Mouse (Mus musculus) midbrain, embryonic 14.5 days (tissue): ENCODE results near the gene Gm28230. TPM values are rescaled to one million over a fixed set of nuclear protein-coding genes. Genes with fewer than 3 reads are reported as not detected.
A peak's percentile ranks its signal among the peaks of the same experiment; 100 is the strongest.

ENCODE experiments used
- ATAC-seq: fragments of 200-750 bp; cut with Nextera tagmentation; 2 replicates; pipeline ENCODE4 v1.8.0; 2017; ENCODE audit warnings: moderate number of reproducible peaks, moderate library complexity; ENCODE audit not compliant: low FRiP score, low TSS enrichment
- DNase-seq: peaks from one replicate; pipeline ENCODE4 v3.0.0-alpha.2; 2015
- H3K27ac ChIP-seq: fragments of 300-500 bp; sonication (generic); replicated peaks from 2 replicates; pipeline ENCODE4 v1.5.1; 2014; ENCODE audit warnings: mild to moderate bottlenecking, low read depth, low read length, moderate library complexity
- H3K27me3 ChIP-seq: fragments of 300-500 bp; sonication (generic); 2 replicates; pipeline ENCODE4 v1.6.1; 2014; ENCODE audit warnings: low read length, control low read depth, mixed read lengths; ENCODE audit not compliant: control insufficient read depth, insufficient read depth
- H3K36me3 ChIP-seq: fragments of 300-500 bp; sonication (generic); 2 replicates; pipeline ENCODE4 v1.6.1; 2014; ENCODE audit warnings: low read length, control low read depth; ENCODE audit not compliant: control insufficient read depth, insufficient read depth
- H3K4me1 ChIP-seq: fragments of 300-500 bp; sonication (generic); 2 replicates; pipeline ENCODE4 v1.6.1; 2014; ENCODE audit warnings: mild to moderate bottlenecking, antibody characterized with exemption, low read length, control low read depth; ENCODE audit not compliant: control insufficient read depth, insufficient read depth
- H3K4me2 ChIP-seq: fragments of 300-500 bp; sonication (generic); 2 replicates; pipeline ENCODE4 v1.6.1; 2014; ENCODE audit warnings: mild to moderate bottlenecking, low read length, moderate library complexity
- H3K4me3 ChIP-seq: fragments of 300-500 bp; sonication (generic); replicated peaks from 2 replicates; pipeline ENCODE4 v1.5.1; 2014; ENCODE audit warnings: low read depth, low read length
- H3K9ac ChIP-seq: fragments of 300-500 bp; sonication (generic); replicated peaks from 2 replicates; pipeline ENCODE4 v1.6.1; 2014; ENCODE audit warnings: mild to moderate bottlenecking, low read length, moderate library complexity
- H3K9me3 ChIP-seq: fragments of 300-500 bp; sonication (generic); 2 replicates; pipeline ENCODE4 v1.6.1; 2016; ENCODE audit warnings: low read length, control low read depth, mixed read lengths; ENCODE audit not compliant: control insufficient read depth
- WGBS: fragments of 180-500 bp; shearing (Covaris S2); extraction: QIAGEN DNeasy Blood & Tissue Kit; methylation state at CpG from one replicate; pipeline ENCODE4 v1.1.7; 2014; 5-methylcytosine and 5-hydroxymethylcytosine counted together
- polyA plus RNA-seq: library from polyadenylated mRNA; unstranded; fragments of >200 nt; fragmentation: Nextera tagmentation; extraction: Ambion mirVana; gene quantifications from 2 replicates; pipeline ENCODE4 v1.2.1, GENCODE M21; 2014

Gm28230 gene
- polyA plus RNA-seq, 1 experiment from 2014 or later, result not detected

- ATAC-seq, result no peak
- Histone ChIP-seq H3K9me3 (no peaks in the 10 kb centered on the region), H3K9ac (no peak overlapping the region), H3K27me3 (peaks cover 98% of the 10 kb centered on the region), H3K27ac (no peak overlapping the region), H3K4me1 (0 out of 2 replicates have a peak, but pooled peaks cover 4% of the 10 kb centered on the region), H3K4me2 (no peak overlapping the region), H3K36me3 (no peaks in the 10 kb centered on the region), H3K4me3 (no peak overlapping the region)
- DNase-seq, result no peak
- 1% methylated on average over 18 of the region's 18 CpGs for WGBS
Observed at GRCm38 (mm10) chr2:74683471-74683951, 43.0 kb upstream of the Gm28230 start.

DNA sequence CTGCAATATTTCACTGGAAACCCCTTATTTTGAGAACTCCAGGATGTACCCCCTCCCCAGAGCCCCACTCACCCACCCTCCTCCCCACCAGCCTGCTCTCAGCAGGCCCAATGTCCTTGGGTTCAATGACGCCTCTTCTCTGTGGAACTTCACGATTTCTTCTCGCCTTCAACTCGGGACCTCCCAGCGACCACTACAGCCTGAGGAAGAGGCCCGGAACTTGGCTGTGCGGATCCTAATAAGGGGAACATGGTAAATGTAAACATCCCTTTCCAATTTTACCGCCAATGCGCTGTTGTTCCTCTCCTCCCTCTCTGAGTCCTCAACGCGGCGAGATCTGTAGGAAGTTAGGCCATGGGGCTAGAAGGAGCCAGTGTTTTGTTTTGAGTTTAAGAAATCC lies 42.4 kb upstream of the Gm28230 start:
- no peaks in the 10 kb centered on the region for H3K9me3 ChIP-seq
- no peak overlapping the region for H3K4me3 ChIP-seq
- ATAC-seq (no peak), DNase-seq (no peak)
- H3K4me1 ChIP-seq, result 0 out of 2 replicates have a peak, but pooled peaks cover 4% of the 10 kb centered on the region
- under 1% methylated on average over 12 of the region's 12 CpGs for WGBS
- H3K27me3 ChIP-seq, result peaks cover 98% of the 10 kb centered on the region
- no peak overlapping the region for H3K9ac ChIP-seq
- no peaks in the 10 kb centered on the region for H3K36me3 ChIP-seq
- H3K4me2 ChIP-seq, result no peak overlapping the region
- no peak overlapping the region for H3K27ac ChIP-seq

DNA sequence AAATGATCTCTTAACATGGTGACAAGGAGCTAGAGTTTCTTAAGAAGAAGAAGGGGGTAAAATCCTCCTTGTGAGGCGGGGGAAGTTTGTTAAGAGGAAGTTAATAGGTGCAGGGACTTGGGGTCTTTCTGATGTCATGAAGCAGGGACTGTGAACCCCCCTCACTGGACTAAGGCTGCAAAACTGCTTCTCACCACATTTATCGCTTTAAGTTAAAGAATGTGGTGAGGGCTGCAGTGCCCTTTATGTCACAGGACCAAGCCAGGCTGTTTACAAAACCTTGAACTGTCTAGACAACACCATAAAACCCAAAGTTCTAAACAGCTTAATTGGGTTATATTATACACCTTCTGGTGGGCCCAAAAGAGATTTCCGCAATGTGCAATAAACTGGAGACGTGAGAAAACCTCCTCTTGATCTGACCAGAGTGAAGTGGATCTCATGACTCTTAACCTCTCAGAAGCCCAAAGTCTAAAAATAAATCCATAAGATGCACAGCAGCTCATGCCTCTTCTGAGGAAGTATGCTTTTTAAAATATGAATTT lies 41.4 kb upstream of the Gm28230 start:
- Histone ChIP-seq H3K27me3 (peaks cover 98% of the 10 kb centered on the region), H3K27ac (no peak overlapping the region), H3K9me3 (no peaks in the 10 kb centered on the region), H3K4me1 (0 out of 2 replicates have a peak, but pooled peaks cover 4% of the 10 kb centered on the region), H3K36me3 (no peaks in the 10 kb centered on the region), H3K4me3 (no peak overlapping the region), H3K4me2 (no peak overlapping the region), H3K9ac (no peak overlapping the region)
- no peak for DNase-seq
- ATAC-seq, result no peak
- 15% methylated on average over 4 of the region's 4 CpGs for WGBS

DNA sequence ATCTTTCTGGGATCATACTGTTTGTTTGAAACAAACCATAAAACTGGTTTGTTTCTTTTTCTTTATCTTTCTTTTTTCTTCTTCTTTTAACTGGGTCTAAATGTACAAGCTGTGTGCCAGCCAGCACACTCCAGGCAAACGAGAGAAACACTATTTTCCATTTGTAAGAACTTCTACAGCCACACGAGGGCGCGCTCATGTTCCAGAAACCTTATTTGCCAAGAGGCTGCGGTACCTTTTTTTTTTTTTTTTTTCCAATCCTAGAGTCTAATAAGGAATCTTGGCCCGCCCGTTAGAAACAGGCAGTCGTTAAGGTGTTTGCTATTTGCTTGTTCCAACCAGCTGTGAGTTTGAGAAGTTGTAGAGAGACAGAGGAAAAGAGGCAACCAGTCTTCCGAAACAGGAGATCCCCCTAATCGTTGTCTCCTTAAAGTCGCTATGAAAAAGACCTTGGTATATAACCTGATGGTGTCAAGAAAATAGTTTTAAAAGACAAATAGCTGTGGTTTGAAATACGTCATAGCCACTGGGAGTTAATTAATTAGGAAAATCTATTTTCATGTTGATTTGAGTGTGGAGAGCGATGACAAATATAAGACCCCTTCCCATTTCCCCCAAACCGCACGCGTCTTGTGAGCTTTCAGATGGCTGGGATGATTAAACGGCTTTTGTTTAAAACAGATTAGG lies 40.1 kb upstream of the Gm28230 start:
- WGBS, result 5% methylated on average over 17 of the region's 17 CpGs
- H3K9me3 ChIP-seq, result no peaks in the 10 kb centered on the region; the same call in 1 of the 2 replicates
- no peak overlapping the region for H3K4me2 ChIP-seq
- no peak overlapping the region for H3K9ac ChIP-seq
- peaks cover 95% of the 10 kb centered on the region for H3K27me3 ChIP-seq
- H3K4me3 ChIP-seq, result no peak overlapping the region
- H3K36me3 ChIP-seq, result no peaks in the 10 kb centered on the region
- DNase-seq (peak; percentile 88), ATAC-seq (no peak)
- 0 out of 2 replicates have a peak, but pooled peaks cover 4% of the 10 kb centered on the region for H3K4me1 ChIP-seq
- H3K27ac ChIP-seq, result no peak overlapping the region

- H3K9ac ChIP-seq, result no peak overlapping the region
- H3K27ac ChIP-seq, result no peak overlapping the region
- H3K4me1 ChIP-seq, result 0 out of 2 replicates have a peak, but pooled peaks cover 4% of the 10 kb centered on the region
- peaks cover 95% of the 10 kb centered on the region for H3K27me3 ChIP-seq
- no peaks in the 10 kb centered on the region for H3K36me3 ChIP-seq
- ATAC-seq, result no peak
- no peak overlapping the region for H3K4me3 ChIP-seq
- no peaks in the 10 kb centered on the region; the same call in 1 of the 2 replicates for H3K9me3 ChIP-seq
- DNase-seq, result no peak
- no peak overlapping the region for H3K4me2 ChIP-seq
- under 1% methylated on average over 27 of the region's 27 CpGs for WGBS
Observed at GRCm38 (mm10) chr2:74686988-74687697, 39.4 kb upstream of the Gm28230 start.

DNA sequence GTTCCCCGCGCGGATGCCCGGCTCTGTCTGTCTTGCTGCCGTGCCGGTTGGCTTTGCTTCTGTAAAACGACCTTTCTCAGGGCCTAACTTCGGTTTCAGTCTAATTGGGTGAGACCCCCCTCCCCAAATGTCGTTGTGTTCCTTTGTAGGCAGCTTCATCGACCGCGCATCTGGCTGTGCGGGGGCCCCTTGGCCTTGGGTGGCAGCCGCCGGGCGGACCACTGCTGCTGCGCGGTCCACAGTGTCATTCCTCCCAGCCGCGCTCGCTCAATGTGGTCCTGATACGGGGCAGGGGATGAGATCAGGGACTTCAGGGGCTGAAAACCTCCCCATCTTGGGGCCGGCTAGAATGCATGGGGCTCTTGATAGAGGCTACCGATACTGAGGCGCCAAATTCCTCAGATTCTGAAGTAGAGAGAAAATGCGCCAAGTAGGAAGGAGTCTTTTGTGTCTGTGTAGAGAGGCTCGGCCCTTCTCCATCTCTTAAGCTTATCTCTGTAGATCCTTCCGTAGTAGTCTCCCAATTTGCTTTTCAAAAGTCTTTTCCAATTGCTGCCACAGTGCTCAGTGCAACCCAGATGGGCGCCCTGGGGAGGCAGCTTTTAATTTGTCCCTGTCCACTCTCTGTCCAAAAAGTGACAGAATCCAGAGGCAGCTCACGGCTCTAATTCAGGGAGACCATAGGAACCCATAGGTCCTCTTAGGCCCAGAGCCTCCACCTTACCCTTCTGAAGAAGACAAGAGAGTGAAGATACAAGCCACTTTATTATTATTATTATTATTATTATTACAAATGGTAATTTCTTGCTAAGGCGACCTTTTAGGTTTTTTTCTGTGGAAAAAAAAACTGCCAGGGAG lies 38.6 kb upstream of the Gm28230 start:
- Histone ChIP-seq H3K27me3 (peaks cover 95% of the 10 kb centered on the region), H3K36me3 (no peaks in the 10 kb centered on the region), H3K4me2 (no peak overlapping the region), H3K4me3 (no peak overlapping the region), H3K9me3 (no peaks in the 10 kb centered on the region; the same call in 1 of the 2 replicates), H3K4me1 (no peaks in the 10 kb centered on the region), H3K27ac (no peak overlapping the region), H3K9ac (no peak overlapping the region)
- DNase-seq, result no peak
- WGBS, result 1% methylated on average over 31 of the region's 31 CpGs
- no peak for ATAC-seq

GRCm38 (mm10) chr2:74688795-74689573 lies 37.5 kb upstream of the Gm28230 start:
- 3% methylated on average over 12 of the region's 12 CpGs for WGBS
- H3K27ac ChIP-seq, result no peak overlapping the region
- H3K27me3 ChIP-seq, result peaks cover 95% of the 10 kb centered on the region
- H3K36me3 ChIP-seq, result no peaks in the 10 kb centered on the region
- H3K9ac ChIP-seq, result no peak overlapping the region
- no peak overlapping the region for H3K4me3 ChIP-seq
- no peaks in the 10 kb centered on the region for H3K4me1 ChIP-seq
- H3K9me3 ChIP-seq, result no peaks in the 10 kb centered on the region; the same call in 1 of the 2 replicates
- no peak overlapping the region for H3K4me2 ChIP-seq
- ATAC-seq (no peak), DNase-seq (no peak)
